Mouse (Mus musculus) embryonic facial prominence, embryonic 15.5 days (tissue): Measurements from ENCODE around the gene Exosc9. TPM values are rescaled to one million over a fixed set of nuclear protein-coding genes. Genes with fewer than 3 reads are reported as not detected.

ENCODE experiments used
- ATAC-seq: fragments of 200-750 bp; cut with Nextera tagmentation; 2 replicates; pipeline ENCODE4 v1.8.0; 2017; ENCODE audit warnings: low read depth, moderate TSS enrichment; ENCODE audit not compliant: insufficient number of reproducible peaks, low FRiP score, low TSS enrichment
- H3K27ac ChIP-seq: fragments of 300-500 bp; sonication (generic); replicated peaks from 2 replicates; pipeline ENCODE4 v1.5.1; 2015; ENCODE audit warnings: mild to moderate bottlenecking, inconsistent platforms
- H3K27me3 ChIP-seq: fragments of 300-500 bp; sonication (generic); 2 replicates; pipeline ENCODE4 v1.6.1; 2015; ENCODE audit warnings: inconsistent platforms
- H3K36me3 ChIP-seq: fragments of 300-500 bp; sonication (generic); 2 replicates; pipeline ENCODE4 v1.6.1; 2015; ENCODE audit warnings: mild to moderate bottlenecking, inconsistent platforms
- H3K4me1 ChIP-seq: fragments of 300-500 bp; sonication (generic); 2 replicates; pipeline ENCODE4 v1.6.1; 2015; ENCODE audit warnings: inconsistent platforms
- H3K4me2 ChIP-seq: fragments of 300-500 bp; sonication (generic); replicated peaks from 2 replicates; pipeline ENCODE4 v1.6.1; 2015; ENCODE audit warnings: mild to moderate bottlenecking, inconsistent platforms
- H3K4me3 ChIP-seq: fragments of 300-500 bp; sonication (generic); replicated peaks from 2 replicates; pipeline ENCODE4 v1.5.1; 2015; ENCODE audit warnings: mild to moderate bottlenecking, inconsistent platforms
- H3K9ac ChIP-seq: fragments of 300-500 bp; sonication (generic); 2 replicates; pipeline ENCODE4 v1.6.1; 2015; ENCODE audit warnings: inconsistent platforms
- H3K9me3 ChIP-seq: fragments of 300-500 bp; sonication (generic); replicated peaks from 2 replicates; pipeline ENCODE4 v1.6.1; 2016; ENCODE audit warnings: inconsistent platforms
- WGBS: fragments of 180-500 bp; shearing (Covaris S2); methylation state at CpG from one replicate; pipeline ENCODE4 v1.1.7; 2015; 5-methylcytosine and 5-hydroxymethylcytosine counted together
- polyA plus RNA-seq: library from polyadenylated mRNA; unstranded; fragments of >200 nt; fragmentation: Nextera tagmentation; extraction: Ambion mirVana; gene quantifications from 2 replicates; pipeline ENCODE4 v1.2.1, GENCODE M21; 2015

The Exosc9 gene
- polyA plus RNA-seq, 1 experiment from 2014 or later: 50.1 TPM

GRCm38 (mm10) chr3:36613908-36614255 lies 61.5 kb downstream of the Exosc9 start:
- Histone ChIP-seq H3K27me3 (no peaks in the 10 kb centered on the region), H3K9ac (no peak overlapping the region), H3K27ac (no peak overlapping the region), H3K4me1 (no peaks in the 10 kb centered on the region), H3K4me3 (no peak overlapping the region), H3K4me2 (peak overlapping the region; percentile 73), H3K36me3 (no peaks in the 10 kb centered on the region), H3K9me3 (no peaks in the 10 kb centered on the region)
- WGBS: 64% methylated on average over 5 of the region's 5 CpGs
- no peak for ATAC-seq

Other genes with a start within 250 kb of the Exosc9 start
- 530 and 536 TPM in 2 replicates for gene Anxa5, start 76.7 kb upstream of the Exosc9 start, polyA plus RNA-seq
- gene 1810062G17Rik, start 76.7 kb upstream of the Exosc9 start, polyA plus RNA-seq: 2.7 and 3.0 TPM in 2 replicates
- 0.05 TPM in 1 of 2 replicates, not detected in the other for gene Gm11549, start 30.8 kb upstream of the Exosc9 start, polyA plus RNA-seq
- 133 and 135 TPM in 2 replicates for gene Ccna2, start 19.5 kb downstream of the Exosc9 start, polyA plus RNA-seq
- 17.5 and 17.9 TPM in 2 replicates for gene Bbs7, start 60.9 kb downstream of the Exosc9 start, polyA plus RNA-seq
- 3.3 and 3.7 TPM in 2 replicates for gene Trpc3, start 137.6 kb downstream of the Exosc9 start, polyA plus RNA-seq